Mouse (Mus musculus): ENCODE measurements around the gene Hpse.

DNA sequence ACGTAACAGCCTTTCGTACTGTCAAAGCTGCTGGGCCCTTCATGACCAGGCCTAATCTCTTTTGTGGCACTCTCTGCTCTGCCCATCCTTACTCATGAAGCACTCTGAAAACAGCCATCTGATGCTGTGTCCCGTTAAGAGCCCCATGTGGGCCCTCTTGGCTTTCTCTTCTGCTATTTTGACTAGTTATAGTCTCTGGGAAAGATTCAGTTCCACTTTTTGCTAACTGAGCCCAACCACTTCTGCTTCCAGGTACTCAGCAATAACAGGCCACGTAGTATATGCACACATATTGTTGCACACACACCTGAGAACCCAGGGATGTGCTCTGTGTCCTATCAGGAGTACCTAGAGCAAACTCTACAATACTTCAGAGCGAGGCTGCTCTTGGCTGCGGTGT is 56.5 kb downstream of the Hpse start:
- no peak for TF ChIP-seq CTCF (IDR thresholded peaks at IDR 0.05; ENCODE audit: extremely low read depth, insufficient read length, insufficient replicate concordance, low read depth, low read length)
- TF ChIP-seq POLR2A (IDR thresholded peaks at IDR 0.05; ENCODE audit: low read depth, low read length): no peak

All from small intestine, adult 2 months (tissue).